In genomic region chr16:33013801-33014200, GRCm38 (mm10) we compare ENCODE assay signal across 22 mouse cellular contexts.
"Had no signal": no experiment of that assay in that cellular context is flagged by ENCODE, and none has a peak within 500 bp of the region (broad histone marks: within the 10 kb centered on the region; RNA-seq: fewer than 3 reads in every experiment).

No protein-coding gene starts in this region.

- H3K9me3 ChIP-seq: forebrain, embryonic 15.5 days; heart, embryonic 13.5 days; heart, embryonic 15.5 days; hindbrain, embryonic 13.5 days; hindbrain, embryonic 15.5 days; limb, embryonic 13.5 days; limb, embryonic 15.5 days; liver, embryonic 12.5 days had no signal

- H3K4me1 ChIP-seq: forebrain, embryonic 15.5 days; heart, embryonic 13.5 days; hindbrain, embryonic 13.5 days; hindbrain, embryonic 15.5 days; limb, embryonic 13.5 days; limb, embryonic 15.5 days; liver, embryonic 12.5 days had no signal

- H3K27me3 ChIP-seq: forebrain, embryonic 15.5 days; heart, embryonic 13.5 days; heart, embryonic 15.5 days; hindbrain, embryonic 13.5 days; hindbrain, embryonic 15.5 days; limb, embryonic 13.5 days; limb, embryonic 15.5 days; liver, embryonic 12.5 days had no signal

- H3K4me2 ChIP-seq: forebrain, embryonic 15.5 days; heart, embryonic 11.5 days; heart, embryonic 13.5 days; heart, embryonic 15.5 days; hindbrain, embryonic 13.5 days; hindbrain, embryonic 15.5 days; limb, embryonic 13.5 days; limb, embryonic 15.5 days; liver, embryonic 12.5 days had no signal

- H3K4me3 ChIP-seq: forebrain, embryonic 15.5 days; heart, embryonic 13.5 days; heart, embryonic 15.5 days; hindbrain, embryonic 13.5 days; hindbrain, embryonic 15.5 days; layer of hippocampus, adult 2 months; limb, embryonic 13.5 days; limb, embryonic 15.5 days; liver, embryonic 12.5 days had no signal

- DNase-seq: forebrain, postnatal 0 days; gastrocnemius, postnatal 14 days; gastrocnemius, postnatal 36 days; heart, adult 18-20 months; heart, postnatal 14 days; heart, postnatal 36 days; left cerebral cortex, postnatal 4 days; lung, adult 18-20 months had no signal

- H3K27ac ChIP-seq: forebrain, embryonic 15.5 days; heart, embryonic 13.5 days; heart, embryonic 15.5 days; hindbrain, embryonic 13.5 days; hindbrain, embryonic 15.5 days; hindbrain, postnatal 0 days; kidney, postnatal 0 days; layer of hippocampus, adult 2 months; limb, embryonic 13.5 days; limb, embryonic 15.5 days; liver, embryonic 12.5 days; liver, embryonic 14.5 days had no signal

- ATAC-seq: forebrain, embryonic 15.5 days; forebrain, postnatal 0 days; hindbrain, postnatal 0 days; intestine, embryonic 16.5 days; liver, embryonic 12.5 days had no signal

- H3K9ac ChIP-seq: forebrain, embryonic 15.5 days; forebrain, postnatal 0 days; heart, embryonic 13.5 days; heart, embryonic 15.5 days; hindbrain, embryonic 13.5 days; hindbrain, embryonic 15.5 days; limb, embryonic 13.5 days; limb, embryonic 15.5 days; liver, embryonic 12.5 days; liver, embryonic 14.5 days had no signal
